Mouse (Mus musculus) urinary bladder, adult 2 months (tissue): ENCODE measurements around the gene Zmym6. TPM values are rescaled to one million over a fixed set of nuclear protein-coding genes. Genes with fewer than 3 reads are reported as not detected.

ENCODE experiments used
- polyA plus RNA-seq: library from polyadenylated mRNA; depleted of rRNA; stranded (reverse); fragments of >200 nt; gene quantifications from 2 replicates; pipeline ENCODE4 v1.2.3, GENCODE M21; 2012; rRNA removed

Gene Zmym6
- polyA plus RNA-seq, 1 experiment = 27.3 TPM

Other genes with a start within 250 kb of the Zmym6 start
- gene Zmym4, start 109.2 kb upstream of the Zmym6 start, polyA plus RNA-seq = 12.3 and 15.3 TPM in 2 replicates
- gene Sfpq, start 56.1 kb upstream of the Zmym6 start, polyA plus RNA-seq = 52.3 and 88.8 TPM in 2 replicates
- 4.9 and 5.0 TPM in 2 replicates for gene Zmym1, start 16.2 kb upstream of the Zmym6 start, polyA plus RNA-seq
- 25.7 and 29.8 TPM in 2 replicates for gene Tmem35b, start 46.3 kb downstream of the Zmym6 start, polyA plus RNA-seq
- 0.16 and 0.18 TPM in 2 replicates for gene Dlgap3, start 91.8 kb downstream of the Zmym6 start, polyA plus RNA-seq
- gene Smim12, start 166.4 kb downstream of the Zmym6 start, polyA plus RNA-seq = 49.8 and 54.0 TPM in 2 replicates
- gene Gja4, start 236.7 kb downstream of the Zmym6 start, polyA plus RNA-seq = 18.5 and 18.6 TPM in 2 replicates